ENCODE assay signal across 25 mouse cellular contexts in genomic region chr3:54761258-54761657, GRCm38 (mm10). TPM values are rescaled to one million over a fixed set of nuclear protein-coding genes. Genes with fewer than 3 reads are reported as not detected.
DNase-seq lines count a peak whose midpoint lies in the region; ATAC-seq and TF ChIP-seq lines count a peak whose summit lies in the region.
"Had no signal": no experiment of that assay in that cellular context is flagged by ENCODE, and none has a peak within 500 bp of the region (broad histone marks: within the 10 kb centered on the region; RNA-seq: fewer than 3 reads in every experiment).

No protein-coding gene starts in this region.

- ATAC-seq in forebrain, embryonic 14.5 days = peak; percentile 55; the same call in 1 of the 2 replicates
- no peak for ATAC-seq in forebrain, embryonic 13.5 days
- ATAC-seq in lung, embryonic 14.5 days (ENCODE audit: insufficient read depth) = peak; percentile 55; the same call in 1 of the 2 replicates
- ATAC-seq: activated CD4-positive, CD25-positive, alpha-beta regulatory T cell, adult 4 months; hindbrain, embryonic 16.5 days; inflammation-experienced regulatory T-cells, adult 6 months; Patski had no signal

- no peak for TF ChIP-seq POLR2A in brain, embryonic 14.5 days (IDR thresholded peaks at IDR 0.05; ENCODE audit: borderline replicate concordance, extremely low read depth, insufficient read depth, insufficient read length, poor library complexity, severe bottlenecking)

- H3K27ac ChIP-seq in forebrain, embryonic 14.5 days (ENCODE audit: low read depth, low read length) = no peak overlapping the region
- H3K27ac ChIP-seq in forebrain, embryonic 13.5 days = no peak overlapping the region
- H3K27ac ChIP-seq in lung, embryonic 14.5 days (ENCODE audit: low read depth) = 0 out of 2 replicates have a peak overlapping the region, but pooled peaks have one; percentile 36
- H3K27ac ChIP-seq in gastrocnemius, adult 2 months = no peak overlapping the region
- H3K27ac ChIP-seq: embryonic facial prominence, embryonic 13.5 days; heart, embryonic 13.5 days; hindbrain, embryonic 12.5 days had no signal

- intact Hi-C loops in gastrocnemius, adult 2 months (cut with DNase I) = no loop called here

- H3K27me3 ChIP-seq in forebrain, embryonic 14.5 days (replicated peaks; ENCODE audit: control insufficient read depth, insufficient read depth, low read length) = 0 out of 2 replicates have a peak, but pooled peaks cover 6% of the 10 kb centered on the region
- H3K27me3 ChIP-seq in forebrain, embryonic 13.5 days = 0 out of 2 replicates have a peak, but pooled peaks cover 3% of the 10 kb centered on the region
- 0 out of 2 replicates have a peak, but pooled peaks cover 4% of the 10 kb centered on the region for H3K27me3 ChIP-seq in lung, embryonic 14.5 days (ENCODE audit: insufficient read depth, low read length)
- H3K27me3 ChIP-seq: CH12.LX; embryonic facial prominence, embryonic 13.5 days; heart, embryonic 13.5 days; hindbrain, embryonic 12.5 days; Patski had no signal

- 79% methylated on average over 1 of the region's 1 CpGs for WGBS in forebrain, embryonic 14.5 days
- 92% methylated on average over 1 of the region's 1 CpGs for WGBS in forebrain, embryonic 13.5 days
- 57% methylated on average over 1 of the region's 1 CpGs for WGBS in lung, embryonic 14.5 days

- no peaks in the 10 kb centered on the region for H3K36me3 ChIP-seq in forebrain, embryonic 14.5 days (ENCODE audit: control insufficient read depth, insufficient read depth, low read length)
- no peaks in the 10 kb centered on the region for H3K36me3 ChIP-seq in forebrain, embryonic 13.5 days (ENCODE audit: poor library complexity, severe bottlenecking)
- no peaks in the 10 kb centered on the region for H3K36me3 ChIP-seq in lung, embryonic 14.5 days (ENCODE audit: insufficient read depth)
- H3K36me3 ChIP-seq: embryonic facial prominence, embryonic 13.5 days; heart, embryonic 13.5 days; hindbrain, embryonic 12.5 days had no signal

- H3K9me3 ChIP-seq in forebrain, embryonic 14.5 days (replicated peaks; ENCODE audit: control insufficient read depth, low read length) = no peaks in the 10 kb centered on the region
- H3K9me3 ChIP-seq in forebrain, embryonic 13.5 days (replicated peaks) = no peaks in the 10 kb centered on the region
- no peaks in the 10 kb centered on the region for H3K9me3 ChIP-seq in lung, embryonic 14.5 days (ENCODE audit: low read depth, low read length)
- H3K9me3 ChIP-seq: heart, embryonic 13.5 days; hindbrain, embryonic 12.5 days had no signal

- H3K4me1 ChIP-seq in forebrain, embryonic 14.5 days (ENCODE audit: control insufficient read depth, insufficient read depth, low read length) = peaks cover under 1% of the 10 kb centered on the region; the same call in 1 of the 2 replicates
- H3K4me1 ChIP-seq in forebrain, embryonic 13.5 days = peaks cover 6% of the 10 kb centered on the region
- peaks cover 29% of the 10 kb centered on the region; the same call in 1 of the 2 replicates for H3K4me1 ChIP-seq in lung, embryonic 14.5 days (ENCODE audit: insufficient read depth)

- H3K4me3 ChIP-seq in forebrain, embryonic 14.5 days (ENCODE audit: low read depth, low read length) = no peak overlapping the region
- no peak overlapping the region for H3K4me3 ChIP-seq in forebrain, embryonic 13.5 days
- H3K4me3 ChIP-seq in lung, embryonic 14.5 days (ENCODE audit: low read depth, low read length) = no peak overlapping the region
- no peak overlapping the region for H3K4me3 ChIP-seq in gastrocnemius, adult 2 months
- H3K4me3 ChIP-seq: embryonic facial prominence, embryonic 13.5 days; heart, embryonic 13.5 days; hindbrain, embryonic 12.5 days had no signal

- peak; percentile 39 for DNase-seq in forebrain, embryonic 14.5 days (ENCODE audit: low spot score)
- DNase-seq in lung, embryonic 14.5 days = peak; percentile 85
- no peak for DNase-seq in lung, postnatal 25 days (ENCODE audit: low spot score)
- DNase-seq in brain, embryonic 14.5 days (ENCODE audit: low read depth) = peak; percentile 59
- peak; percentile 14 for DNase-seq in lung, postnatal 14 days
- no peak for DNase-seq in gastrocnemius, adult 2 months
- DNase-seq: cerebellum, adult 2 months; cerebellum, postnatal 10 days; gastrocnemius, postnatal 36 days; heart, adult 11 months; heart, postnatal 36 days had no signal

- TF ChIP-seq CTCF in lung, embryonic 14.5 days (IDR thresholded peaks at IDR 0.05; ENCODE audit: low read depth) = no peak
- TF ChIP-seq CTCF in brain, embryonic 14.5 days (IDR thresholded peaks at IDR 0.05; ENCODE audit: borderline replicate concordance, extremely low read depth, insufficient read depth, insufficient read length) = no peak
- TF ChIP-seq CTCF in gastrocnemius, adult 2 months (IDR thresholded peaks at IDR 0.05) = no peak

- H3K9ac ChIP-seq in forebrain, embryonic 14.5 days (ENCODE audit: low read length) = no peak overlapping the region
- no peak overlapping the region for H3K9ac ChIP-seq in forebrain, embryonic 13.5 days
- no peak overlapping the region; the same call in 1 of the 2 replicates for H3K9ac ChIP-seq in lung, embryonic 14.5 days
- H3K9ac ChIP-seq: embryonic facial prominence, embryonic 13.5 days; heart, embryonic 13.5 days; hindbrain, embryonic 12.5 days had no signal

- no peak overlapping the region for H3K4me2 ChIP-seq in forebrain, embryonic 14.5 days (ENCODE audit: low read length)
- H3K4me2 ChIP-seq in forebrain, embryonic 13.5 days = no peak overlapping the region
- H3K4me2 ChIP-seq in lung, embryonic 14.5 days = no peak overlapping the region
- H3K4me2 ChIP-seq: embryonic facial prominence, embryonic 13.5 days; heart, embryonic 13.5 days; hindbrain, embryonic 12.5 days had no signal

RNA-seq across cellular contexts. Expression of gene Smad9, which starts 5.9 kb away (rescaled TPM):
- 0.17 and 0.30 TPM in 2 replicates for polyA plus RNA-seq in forebrain, embryonic 14.5 days (2014; fragmentation: Nextera tagmentation; extraction: Ambion mirVana)
- 0.05 and 0.15 TPM in 2 replicates for polyA plus RNA-seq in forebrain, embryonic 13.5 days (2015; fragmentation: Nextera tagmentation; extraction: Ambion mirVana)
- 2.4 and 2.9 TPM in 2 replicates for polyA plus RNA-seq in lung, embryonic 14.5 days (2014; fragmentation: Nextera tagmentation; extraction: Ambion mirVana)
- 0.49 and 1.3 TPM in 2 replicates for polyA plus RNA-seq in brain, embryonic 14.5 days (2012; rRNA removed)
- total RNA-seq in gastrocnemius, adult 2 months (2021) = under 1 TPM; 0.20 to 0.26 TPM
- total RNA-seq: common myeloid progenitor, adult 5-6 weeks had no signal
- polyA plus RNA-seq: activated CD4-positive, CD25-positive, alpha-beta regulatory T cell, adult 4 months; inflammation-experienced regulatory T-cells, adult 6 months had no signal

RNA-seq across cellular contexts. Expression of gene Alg5, which starts 25.9 kb away (rescaled TPM):
- 55.8 and 60.2 TPM in 2 replicates for polyA plus RNA-seq in forebrain, embryonic 14.5 days (2014; fragmentation: Nextera tagmentation; extraction: Ambion mirVana)
- polyA plus RNA-seq in forebrain, embryonic 13.5 days (2015; fragmentation: Nextera tagmentation; extraction: Ambion mirVana) = 44.7 and 45.4 TPM in 2 replicates
- 50.7 and 57.1 TPM in 2 replicates for polyA plus RNA-seq in lung, embryonic 14.5 days (2014; fragmentation: Nextera tagmentation; extraction: Ambion mirVana)
- polyA plus RNA-seq in brain, embryonic 14.5 days (2012; rRNA removed) = 27.5 and 32.9 TPM in 2 replicates
- 1 to 10 TPM; 7.4 TPM for total RNA-seq in gastrocnemius, adult 2 months (2021)

RNA-seq across cellular contexts. Expression of gene Exosc8, which starts 26.1 kb away (rescaled TPM):
- polyA plus RNA-seq in forebrain, embryonic 14.5 days (2014; fragmentation: Nextera tagmentation; extraction: Ambion mirVana) = 98.5 and 101 TPM in 2 replicates
- 117 and 121 TPM in 2 replicates for polyA plus RNA-seq in forebrain, embryonic 13.5 days (2015; fragmentation: Nextera tagmentation; extraction: Ambion mirVana)
- 149 and 154 TPM in 2 replicates for polyA plus RNA-seq in lung, embryonic 14.5 days (2014; fragmentation: Nextera tagmentation; extraction: Ambion mirVana)
- polyA plus RNA-seq in brain, embryonic 14.5 days (2012; rRNA removed) = 68.0 and 96.9 TPM in 2 replicates
- total RNA-seq in gastrocnemius, adult 2 months (2021) = 10 to 100 TPM; 10.8 to 14.1 TPM

RNA-seq across cellular contexts. Expression of gene Rfxap, which starts 46.3 kb away (rescaled TPM):
- polyA plus RNA-seq in forebrain, embryonic 14.5 days (2014; fragmentation: Nextera tagmentation; extraction: Ambion mirVana) = 40.7 and 43.8 TPM in 2 replicates
- 29.5 and 35.8 TPM in 2 replicates for polyA plus RNA-seq in forebrain, embryonic 13.5 days (2015; fragmentation: Nextera tagmentation; extraction: Ambion mirVana)
- polyA plus RNA-seq in lung, embryonic 14.5 days (2014; fragmentation: Nextera tagmentation; extraction: Ambion mirVana) = 34.4 and 35.6 TPM in 2 replicates
- 45.8 and 53.5 TPM in 2 replicates for polyA plus RNA-seq in brain, embryonic 14.5 days (2012; rRNA removed)
- 10 to 100 TPM; 26.4 to 30.7 TPM for total RNA-seq in gastrocnemius, adult 2 months (2021)

RNA-seq across cellular contexts. Expression of gene Gm21958, which starts 47.1 kb away (rescaled TPM):
- 1.1 TPM in 1 of 2 replicates, not detected in the other for polyA plus RNA-seq in forebrain, embryonic 14.5 days (2014; fragmentation: Nextera tagmentation; extraction: Ambion mirVana)
- polyA plus RNA-seq in forebrain, embryonic 13.5 days (2015; fragmentation: Nextera tagmentation; extraction: Ambion mirVana) = 0.72 TPM in 1 of 2 replicates, not detected in the other
- 1.7 TPM in 1 of 2 replicates, not detected in the other for polyA plus RNA-seq in lung, embryonic 14.5 days (2014; fragmentation: Nextera tagmentation; extraction: Ambion mirVana)
- polyA plus RNA-seq in brain, embryonic 14.5 days (2012; rRNA removed) = not detected in 2 replicates
- not detected for total RNA-seq in gastrocnemius, adult 2 months (2021)
- total RNA-seq: adrenal gland, adult 18-20 months; adrenal gland, postnatal 14 days; CH12.LX; gastrocnemius, adult 8-10 months; gastrocnemius, postnatal 36 days; heart, postnatal 36 days had no signal
- polyA plus RNA-seq: cerebellum, adult 2 months; embryonic facial prominence, embryonic 13.5 days; heart, postnatal 0 days had no signal

Comparison
In these comparisons a context has a peak if more than half of its experiments do, and no peak if none do; other contexts are left out.
1. DNase-seq: peak in forebrain, embryonic 14.5 days (single experiment), lung, embryonic 14.5 days (single experiment), brain, embryonic 14.5 days (single experiment) and lung, postnatal 14 days (single experiment); none in lung, postnatal 25 days (single experiment) and gastrocnemius, adult 2 months (single experiment).